Mouse (Mus musculus): Measurements from ENCODE around the gene Tmem41b. TPM values are rescaled to one million over a fixed set of nuclear protein-coding genes. Genes with fewer than 3 reads are reported as not detected.

Tmem41b gene
- polyA plus RNA-seq, 2 experiments: 59.0 to 72.4 TPM

DNA sequence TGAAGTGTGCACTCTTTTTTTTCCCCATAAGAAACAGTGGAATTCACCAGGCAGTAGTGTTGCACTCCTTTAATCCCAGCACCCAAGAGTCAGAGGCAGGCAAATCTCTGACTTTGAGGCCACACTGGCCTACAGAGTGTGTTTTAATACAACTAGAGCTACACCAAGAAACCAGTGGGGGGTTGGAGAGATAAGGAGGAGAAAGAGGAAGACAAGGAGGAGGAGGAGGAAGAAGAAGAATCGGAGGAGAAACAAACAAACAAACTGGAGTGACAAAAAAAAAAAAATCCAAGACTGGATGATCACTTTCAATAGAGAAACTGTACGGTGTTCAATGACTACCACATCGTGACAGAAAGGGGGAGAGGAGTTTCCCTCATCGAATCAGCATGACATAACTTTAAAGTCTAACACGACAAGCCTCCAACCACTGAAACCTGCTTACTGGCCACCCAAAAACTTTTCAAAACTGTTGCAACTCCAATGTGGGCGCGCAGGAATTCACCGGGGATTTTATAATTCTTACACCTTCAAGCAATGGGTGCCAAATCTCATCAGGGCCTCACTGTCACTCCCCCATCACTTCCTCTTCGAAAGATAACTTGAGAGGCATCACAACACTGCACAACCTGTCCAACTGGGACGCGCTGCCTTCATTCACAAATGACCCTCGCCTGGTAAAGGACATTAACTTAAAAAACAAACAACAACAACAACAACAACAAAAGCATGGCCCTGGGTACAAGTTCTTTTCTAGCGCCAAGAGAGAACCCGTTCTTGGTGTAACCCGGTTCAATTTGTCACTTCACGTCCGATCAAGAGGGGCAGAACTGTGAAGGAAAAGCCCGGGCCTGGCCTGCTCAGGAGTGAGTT, 27.6 kb downstream of the Tmem41b start:
- Histone ChIP-seq H3K4me3 (replicated peaks; ENCODE audit: low read length) (peak overlapping the region; percentile 70), H3K9ac (ENCODE audit: low read depth, low read length, severe bottlenecking) (peak overlapping the region; percentile 91), H3K36me3 (ENCODE audit: control insufficient read depth, insufficient read depth, low read length) (no peaks in the 10 kb centered on the region), H3K27me3 (ENCODE audit: control insufficient read depth, insufficient read depth, low read length) (no peaks in the 10 kb centered on the region), H3K9me3 (ENCODE audit: control insufficient read depth, low read length) (no peaks in the 10 kb centered on the region), H3K4me2 (replicated peaks; ENCODE audit: low read depth, low read length, severe bottlenecking) (peak overlapping the region; percentile 91), H3K27ac (replicated peaks; ENCODE audit: low read depth, low read length) (peak overlapping the region; percentile 88), H3K4me1 (ENCODE audit: control insufficient read depth, insufficient read depth, low read length) (peaks cover 47% of the 10 kb centered on the region)
- TF ChIP-seq POLR2A (IDR thresholded peaks at IDR 0.05; ENCODE audit: borderline replicate concordance, extremely low read depth, insufficient read depth, insufficient read length): no peak
- WGBS: 7% methylated on average over 18 of the region's 18 CpGs
- ATAC-seq (ENCODE audit: low FRiP score, low read depth): 0 out of 2 replicates have a peak, but pooled peaks have one; percentile 1
- no peak for DNase-seq (ENCODE audit: low spot score)

DNA sequence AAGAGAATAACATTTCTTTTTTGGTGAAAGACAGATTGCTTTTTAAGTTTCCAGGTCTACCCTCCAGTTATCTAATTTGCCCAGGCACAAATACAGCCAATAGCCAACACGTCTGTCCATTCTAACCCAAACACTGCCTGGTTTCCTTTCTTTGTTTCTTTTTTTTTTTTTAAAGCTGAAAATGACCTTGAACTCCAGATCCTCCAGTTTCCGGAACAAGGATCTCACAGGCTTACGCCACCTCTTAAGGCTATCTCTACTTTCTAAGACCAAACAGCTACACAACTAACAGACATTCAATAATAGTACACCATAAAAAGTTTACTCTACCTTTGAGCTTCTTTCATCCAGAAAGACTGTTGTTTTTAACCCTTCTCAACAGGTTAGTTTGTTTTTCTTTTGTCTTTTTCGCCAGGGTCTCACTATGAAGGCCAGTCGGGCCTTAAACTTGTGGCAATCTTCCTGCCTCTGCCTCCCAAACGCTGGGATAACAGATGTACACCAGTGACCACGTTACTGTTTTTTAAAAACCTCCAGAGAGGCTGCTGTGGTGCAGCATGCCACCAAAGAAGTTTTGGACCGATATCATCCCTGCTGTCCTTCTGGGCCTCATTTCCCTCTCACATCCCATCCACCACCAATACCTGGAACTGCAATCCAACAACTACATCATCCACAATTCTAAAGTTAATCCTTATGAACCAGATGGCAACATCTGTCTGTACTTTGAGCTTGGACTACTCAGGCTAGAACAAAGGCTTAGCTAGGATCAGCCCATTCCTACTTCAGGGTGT, 28.5 kb downstream of the Tmem41b start:
- no peaks in the 10 kb centered on the region for H3K27me3 ChIP-seq (ENCODE audit: control insufficient read depth, insufficient read depth, low read length)
- no peak for TF ChIP-seq POLR2A (IDR thresholded peaks at IDR 0.05; ENCODE audit: borderline replicate concordance, extremely low read depth, insufficient read depth, insufficient read length)

DNA sequence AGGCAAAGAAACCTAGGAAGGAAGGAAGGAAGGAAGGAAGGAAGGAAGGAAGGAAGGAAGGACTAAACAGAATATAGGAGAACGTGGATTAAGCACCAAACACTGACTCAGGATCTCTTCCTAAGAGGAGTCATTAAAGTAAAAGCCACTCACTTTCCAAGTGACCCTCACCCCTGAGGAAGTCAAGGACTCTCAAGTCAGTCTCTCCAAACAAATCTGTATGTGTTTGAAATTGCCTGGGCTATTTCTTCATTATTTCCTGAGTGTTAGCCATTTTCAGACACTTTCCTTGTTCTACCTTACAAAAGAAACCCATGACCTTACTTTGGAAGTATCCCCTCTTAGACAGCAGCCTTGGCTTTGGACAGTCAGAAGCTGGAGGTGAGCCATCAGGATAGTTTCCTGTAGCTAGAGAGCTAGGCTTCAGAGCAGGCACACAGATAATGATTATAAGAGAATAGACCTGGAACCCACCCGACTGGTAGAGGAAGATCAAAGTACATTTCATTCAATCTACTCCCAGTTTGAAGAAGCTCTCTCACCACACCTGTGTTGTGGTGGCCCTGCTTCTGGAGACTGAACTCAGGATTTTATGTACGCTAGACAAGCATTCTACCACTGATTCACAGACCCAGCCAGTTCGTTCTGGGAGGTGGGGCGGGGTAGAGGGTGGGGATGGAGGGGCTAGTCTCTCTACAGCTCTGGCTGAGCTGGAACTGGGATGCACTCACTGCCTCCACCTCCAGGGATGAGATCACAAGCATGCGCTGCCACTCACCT, 31.9 kb downstream of the Tmem41b start:
- Histone ChIP-seq H3K9me3 (ENCODE audit: control insufficient read depth, low read length) (no peaks in the 10 kb centered on the region), H3K4me3 (replicated peaks; ENCODE audit: low read length) (no peak overlapping the region), H3K27ac (replicated peaks; ENCODE audit: low read depth, low read length) (no peak overlapping the region), H3K27me3 (ENCODE audit: control insufficient read depth, insufficient read depth, low read length) (no peaks in the 10 kb centered on the region), H3K9ac (ENCODE audit: low read depth, low read length, severe bottlenecking) (no peak overlapping the region), H3K36me3 (ENCODE audit: control insufficient read depth, insufficient read depth, low read length) (no peaks in the 10 kb centered on the region), H3K4me1 (ENCODE audit: control insufficient read depth, insufficient read depth, low read length) (peaks cover 23% of the 10 kb centered on the region), H3K4me2 (replicated peaks; ENCODE audit: low read depth, low read length, severe bottlenecking) (no peak overlapping the region)
- DNase-seq (ENCODE audit: low spot score): no peak
- WGBS: 58% methylated on average over 6 of the region's 6 CpGs
- no peak for TF ChIP-seq POLR2A (IDR thresholded peaks at IDR 0.05; ENCODE audit: borderline replicate concordance, extremely low read depth, insufficient read depth, insufficient read length)
- ATAC-seq (ENCODE audit: low FRiP score, low read depth): no peak

More for the DNA sequence above, 28.5 kb downstream of the Tmem41b start:
- ATAC-seq (ENCODE audit: low FRiP score, low read depth) (no peak), DNase-seq (ENCODE audit: low spot score) (no peak)
- Histone ChIP-seq H3K9me3 (ENCODE audit: control insufficient read depth, low read length) (no peaks in the 10 kb centered on the region), H3K27ac (replicated peaks; ENCODE audit: low read depth, low read length) (no peak overlapping the region), H3K4me2 (replicated peaks; ENCODE audit: low read depth, low read length, severe bottlenecking) (peak overlapping the region; percentile 91), H3K9ac (ENCODE audit: low read depth, low read length, severe bottlenecking) (peak overlapping the region; percentile 91), H3K4me3 (replicated peaks; ENCODE audit: low read length) (peak overlapping the region; percentile 70), H3K36me3 (ENCODE audit: control insufficient read depth, insufficient read depth, low read length) (no peaks in the 10 kb centered on the region), H3K4me1 (ENCODE audit: control insufficient read depth, insufficient read depth, low read length) (peaks cover 47% of the 10 kb centered on the region)
- 77% methylated on average over 8 of the region's 8 CpGs for WGBS

DNA sequence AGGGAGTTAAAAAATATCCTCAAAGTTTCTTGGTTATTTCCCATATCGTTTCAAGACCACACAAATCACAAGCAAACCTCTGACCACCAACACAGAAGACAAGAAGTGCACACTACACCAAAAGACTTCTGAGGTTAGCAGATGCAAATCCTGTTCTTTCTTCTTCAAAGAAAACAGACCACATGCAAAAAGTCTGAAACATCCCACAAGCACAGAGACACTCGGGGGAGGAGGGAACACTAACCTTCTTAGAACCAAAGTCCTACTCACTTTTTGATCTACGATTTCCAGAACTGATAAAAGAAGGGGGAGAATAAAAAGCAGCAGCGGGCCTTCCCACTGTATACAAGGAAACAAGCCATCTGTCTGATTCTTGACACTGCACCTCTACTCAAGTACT, 35.4 kb downstream of the Tmem41b start:
- no peak overlapping the region for H3K4me3 ChIP-seq (replicated peaks; ENCODE audit: low read length)
- WGBS: 83% methylated on average over 4 of the region's 4 CpGs
- H3K27ac ChIP-seq (replicated peaks; ENCODE audit: low read depth, low read length): no peak overlapping the region
- H3K36me3 ChIP-seq (ENCODE audit: control insufficient read depth, insufficient read depth, low read length): no peaks in the 10 kb centered on the region
- no peak for DNase-seq (ENCODE audit: low spot score)
- no peaks in the 10 kb centered on the region for H3K9me3 ChIP-seq (ENCODE audit: control insufficient read depth, low read length)
- no peak for TF ChIP-seq POLR2A (IDR thresholded peaks at IDR 0.05; ENCODE audit: borderline replicate concordance, extremely low read depth, insufficient read depth, insufficient read length)
- no peak overlapping the region for H3K4me2 ChIP-seq (replicated peaks; ENCODE audit: low read depth, low read length, severe bottlenecking)
- H3K9ac ChIP-seq (ENCODE audit: low read depth, low read length, severe bottlenecking): no peak overlapping the region
- ATAC-seq (ENCODE audit: low FRiP score, low read depth): no peak
- peaks cover 8% of the 10 kb centered on the region; the same call in 1 of the 2 replicates for H3K4me1 ChIP-seq (ENCODE audit: control insufficient read depth, insufficient read depth, low read length)
- H3K27me3 ChIP-seq (ENCODE audit: control insufficient read depth, insufficient read depth, low read length): no peaks in the 10 kb centered on the region

Measured in limb, embryonic 14.5 days (tissue).